Mouse (Mus musculus) cortical plate, adult 2 months (tissue): Measurements from ENCODE around the gene Rdh11.

Experiments used
- CTCF ChIP-seq: fragments of 200-500 bp; IDR thresholded peaks from 2 replicates; pipeline ENCODE4 v1.5.1; 2011; ENCODE audit warnings: mild to moderate bottlenecking, control low read depth, low read length; ENCODE audit not compliant: insufficient read depth; ENCODE audit errors: extremely low read depth
- POLR2A ChIP-seq: fragments of 200-500 bp; IDR thresholded peaks from 2 replicates; pipeline ENCODE4 v1.6.1; 2011; ENCODE audit warnings: mild to moderate bottlenecking, low read length, control low read depth; ENCODE audit not compliant: insufficient read depth; ENCODE audit errors: extremely low read depth

GRCm38 (mm10) chr12:79197105-79197504, 5.0 kb upstream of the Rdh11 start:
- TF ChIP-seq CTCF = no peak
- no peak for TF ChIP-seq POLR2A
